Mouse (Mus musculus): ENCODE data around the gene Cfap73. TPM values are rescaled to one million over a fixed set of nuclear protein-coding genes. Genes with fewer than 3 reads are reported as not detected.

Gene Cfap73
- total and polyA plus RNA-seq, 3 experiments = 0.26 TPM; not detected in 2

- peak; percentile 47; the same call in 1 of the 2 replicates for TF ChIP-seq MEF2A (IDR thresholded peaks at IDR 0.05; ENCODE audit: borderline replicate concordance, low read depth, low read length)
- TF ChIP-seq NELFE (IDR thresholded peaks at IDR 0.05; ENCODE audit: low read depth, low read length) = no peak
- TF ChIP-seq MAZ (IDR thresholded peaks at IDR 0.05; ENCODE audit: low read depth, low read length) = 0 out of 2 replicates have a peak, but pooled peaks have one; percentile 65
- TF ChIP-seq POLR2A (IDR thresholded peaks at IDR 0.05; ENCODE audit: low read depth, low read length) = 0 out of 2 replicates have a peak, but pooled peaks have one; percentile 19
- peak; percentile 37; the same call in 1 of the 2 replicates for TF ChIP-seq CHD2 (IDR thresholded peaks at IDR 0.05; ENCODE audit: low read length)
- TF ChIP-seq ZKSCAN1 (IDR thresholded peaks at IDR 0.05; ENCODE audit: borderline replicate concordance, low read depth, low read length) = no peak
- TF ChIP-seq CHD1 (IDR thresholded peaks at IDR 0.05; ENCODE audit: low read depth, low read length) = no peak
- TF ChIP-seq SIN3A (IDR thresholded peaks at IDR 0.05; ENCODE audit: low read length) = no peak
- TF ChIP-seq USF1 (IDR thresholded peaks at IDR 0.05; ENCODE audit: low read depth, low read length) = no peak
- peak; percentile 34 for TF ChIP-seq ETS1 (conservative IDR thresholded peaks at IDR 0.05; ENCODE audit: low read depth, low read length)
- TF ChIP-seq POLR2AphosphoS2 (IDR thresholded peaks at IDR 0.05; ENCODE audit: low read depth, low read length) = no peak
- peak; percentile 11; the same call in 1 of the 2 replicates for TF ChIP-seq IRF4 (IDR thresholded peaks at IDR 0.05; ENCODE audit: low read depth, low read length)
- Histone ChIP-seq H3K27me3 (replicated peaks) (no peaks in the 10 kb centered on the region), H3K9me3 (replicated peaks; ENCODE audit: low read length) (peaks cover 23% of the 10 kb centered on the region), H3K4me3 (replicated peaks in 1 of 3; ENCODE audit: low read depth in 2 of 3, low read length in 2 of 3, poor library complexity in 1 of 3) (no peak overlapping the region), H3K4me2 (ENCODE audit: insufficient read depth, low read depth, poor library complexity, severe bottlenecking) (no peak overlapping the region), H3K27ac (ENCODE audit: insufficient read depth, low read depth) (no peak overlapping the region), H3K4me1 (ENCODE audit: control insufficient read depth in 1 of 2, insufficient read depth in 2 of 2) (peaks cover 15 to 24% of the 10 kb centered on the region in 2 experiments), H3K79me2 (replicated peaks; ENCODE audit: control insufficient read depth, extremely low read depth, insufficient read depth, poor library complexity, severe bottlenecking) (no peaks in the 10 kb centered on the region), H3K9ac (ENCODE audit: insufficient read depth, low read depth) (no peak overlapping the region), H3K36me3 (replicated peaks in 1 of 2; ENCODE audit: control insufficient read depth in 1 of 2, insufficient read depth in 1 of 2, low read length in 1 of 2) (peaks cover 0 to 9% of the 10 kb centered on the region in 2 experiments)
- DNase-seq (ENCODE audit: extremely low read depth) = peak; percentile 59
- dilution Hi-C loops (cut with MboI; ENCODE audit: extremely low pct_ligation_motif_present, extremely low pct_unique_long_range_greater_than_20kb, low sequenced_read_pairs) (no loop called here), in situ Hi-C loops (cut with MboI; ENCODE audit: low pct_ligation_motif_present, low pct_unique_long_range_greater_than_20kb, low sequenced_read_pairs) (no loop called here)
Measured at GRCm38 (mm10) chr5:120634860-120635259, 825 bp upstream of the Cfap73 start.

- H3K27ac ChIP-seq (ENCODE audit: insufficient read depth, low read depth) = no peak overlapping the region
- no peak overlapping the region for H3K4me3 ChIP-seq (replicated peaks in 1 of 3; ENCODE audit: low read depth in 2 of 3, low read length in 2 of 3, poor library complexity in 1 of 3)
- H3K4me1 ChIP-seq (ENCODE audit: control insufficient read depth in 1 of 2, insufficient read depth in 2 of 2) = peaks cover 24 to 48% of the 10 kb centered on the region in 2 experiments
- no peak overlapping the region for H3K9ac ChIP-seq (ENCODE audit: insufficient read depth, low read depth)
- dilution Hi-C loops (cut with MboI; ENCODE audit: extremely low pct_ligation_motif_present, extremely low pct_unique_long_range_greater_than_20kb, low sequenced_read_pairs) (no loop called here), in situ Hi-C loops (cut with MboI; ENCODE audit: low pct_ligation_motif_present, low pct_unique_long_range_greater_than_20kb, low sequenced_read_pairs) (no loop called here)
- DNase-seq (ENCODE audit: extremely low read depth) = no peak
- peaks cover 23% of the 10 kb centered on the region for H3K9me3 ChIP-seq (replicated peaks; ENCODE audit: low read length)
- no peak overlapping the region for H3K4me2 ChIP-seq (ENCODE audit: insufficient read depth, low read depth, poor library complexity, severe bottlenecking)
- peak in 1 of 2 experiments; percentile 23; a peak in 3 of 4 replicates for TF ChIP-seq CTCF (conservative IDR thresholded peaks at IDR 0.05 in 1 of 2, IDR thresholded peaks at IDR 0.05 in 1 of 2; ENCODE audit: low read depth in 2 of 2, low read length in 2 of 2)
- TF ChIP-seq SIN3A (IDR thresholded peaks at IDR 0.05; ENCODE audit: low read length) = no peak
- no peaks in the 10 kb centered on the region for H3K27me3 ChIP-seq (replicated peaks)
- no peaks in the 10 kb centered on the region for H3K79me2 ChIP-seq (replicated peaks; ENCODE audit: control insufficient read depth, extremely low read depth, insufficient read depth, poor library complexity, severe bottlenecking)
- peaks cover 22 to 39% of the 10 kb centered on the region in 2 experiments for H3K36me3 ChIP-seq (replicated peaks in 1 of 2; ENCODE audit: control insufficient read depth in 1 of 2, insufficient read depth in 1 of 2, low read length in 1 of 2)
Measured at GRCm38 (mm10) chr5:120631892-120632291, 2.1 kb downstream of the Cfap73 start.

GRCm38 (mm10) chr5:120631128-120631527, 2.9 kb downstream of the Cfap73 start:
- H3K9me3 ChIP-seq (replicated peaks; ENCODE audit: low read length) = peaks cover 23% of the 10 kb centered on the region
- no peak overlapping the region for H3K4me2 ChIP-seq (ENCODE audit: insufficient read depth, low read depth, poor library complexity, severe bottlenecking)
- H3K9ac ChIP-seq (ENCODE audit: insufficient read depth, low read depth) = no peak overlapping the region
- DNase-seq (ENCODE audit: extremely low read depth) = no peak
- H3K27me3 ChIP-seq (replicated peaks) = no peaks in the 10 kb centered on the region
- in situ Hi-C loops (cut with MboI; ENCODE audit: low pct_ligation_motif_present, low pct_unique_long_range_greater_than_20kb, low sequenced_read_pairs) (no loop called here), dilution Hi-C loops (cut with MboI; ENCODE audit: extremely low pct_ligation_motif_present, extremely low pct_unique_long_range_greater_than_20kb, low sequenced_read_pairs) (no loop called here)
- H3K4me1 ChIP-seq (ENCODE audit: control insufficient read depth in 1 of 2, insufficient read depth in 2 of 2) = peaks cover 24 to 56% of the 10 kb centered on the region in 2 experiments
- no peak overlapping the region for H3K4me3 ChIP-seq (replicated peaks in 1 of 3; ENCODE audit: low read depth in 2 of 3, low read length in 2 of 3, poor library complexity in 1 of 3)
- H3K79me2 ChIP-seq (replicated peaks; ENCODE audit: control insufficient read depth, extremely low read depth, insufficient read depth, poor library complexity, severe bottlenecking) = no peaks in the 10 kb centered on the region
- TF ChIP-seq UBTF (IDR thresholded peaks at IDR 0.05; ENCODE audit: low read depth, low read length) (no peak), RAD21 (IDR thresholded peaks at IDR 0.05; ENCODE audit: low read depth, low read length) (no peak), KAT2A (IDR thresholded peaks at IDR 0.05; ENCODE audit: insufficient replicate concordance, low read length) (no peak), ZC3H11A (IDR thresholded peaks at IDR 0.05; ENCODE audit: low read depth, low read length) (no peak), E2F4 (IDR thresholded peaks at IDR 0.05; ENCODE audit: insufficient replicate concordance, low read depth, low read length) (no peak), EP300 (IDR thresholded peaks at IDR 0.05; ENCODE audit: low read length) (no peak), IRF4 (IDR thresholded peaks at IDR 0.05; ENCODE audit: low read depth, low read length) (no peak)
- peaks cover 30 to 46% of the 10 kb centered on the region in 2 experiments for H3K36me3 ChIP-seq (replicated peaks in 1 of 2; ENCODE audit: control insufficient read depth in 1 of 2, insufficient read depth in 1 of 2, low read length in 1 of 2)
- H3K27ac ChIP-seq (ENCODE audit: insufficient read depth, low read depth) = no peak overlapping the region

Data from CH12.LX (cell line).